Mouse (Mus musculus) intestine, embryonic 15.5 days (tissue): ENCODE measurements around the gene Slpi. TPM values are rescaled to one million over a fixed set of nuclear protein-coding genes. Genes with fewer than 3 reads are reported as not detected.
"Not testable (repeated sequence)": the region's sequence is repeated elsewhere in the genome, so short reads cannot be mapped to it uniquely, and the experiment has no call there.

ENCODE experiments used
- ATAC-seq: fragments of 200-750 bp; cut with Nextera tagmentation; 2 replicates; pipeline ENCODE4 v1.8.0; 2017; ENCODE audit warnings: moderate TSS enrichment, moderate library complexity
- H3K27ac ChIP-seq: fragments of 300-500 bp; sonication (generic); 2 replicates; pipeline ENCODE4 v1.5.1; 2015; ENCODE audit warnings: mild to moderate bottlenecking, inconsistent platforms
- H3K27me3 ChIP-seq: fragments of 300-500 bp; sonication (generic); replicated peaks from 2 replicates; pipeline ENCODE4 v1.6.1; 2015; ENCODE audit warnings: inconsistent platforms
- H3K36me3 ChIP-seq: fragments of 300-500 bp; sonication (generic); 2 replicates; pipeline ENCODE4 v1.6.1; 2015; ENCODE audit warnings: inconsistent platforms
- H3K4me1 ChIP-seq: fragments of 300-500 bp; sonication (generic); replicated peaks from 2 replicates; pipeline ENCODE4 v1.6.1; 2015; ENCODE audit warnings: inconsistent platforms
- H3K4me2 ChIP-seq: fragments of 300-500 bp; sonication (generic); replicated peaks from 2 replicates; pipeline ENCODE4 v1.6.1; 2015; ENCODE audit warnings: mild to moderate bottlenecking, inconsistent platforms
- H3K4me3 ChIP-seq: fragments of 300-500 bp; sonication (generic); replicated peaks from 2 replicates; pipeline ENCODE4 v1.5.1; 2015; ENCODE audit warnings: inconsistent platforms
- H3K9ac ChIP-seq: fragments of 300-500 bp; sonication (generic); 2 replicates; pipeline ENCODE4 v1.6.1; 2015; ENCODE audit warnings: inconsistent platforms
- H3K9me3 ChIP-seq: fragments of 300-500 bp; sonication (generic); 2 replicates; pipeline ENCODE4 v1.6.1; 2016; ENCODE audit warnings: inconsistent platforms
- WGBS: fragments of 180-500 bp; shearing (Covaris S2); methylation state at CpG from one replicate; pipeline ENCODE4 v1.1.7; 2015; 5-methylcytosine and 5-hydroxymethylcytosine counted together
- polyA plus RNA-seq: library from polyadenylated mRNA; unstranded; fragments of >200 nt; fragmentation: Nextera tagmentation; extraction: Ambion mirVana; gene quantifications from 2 replicates; pipeline ENCODE4 v1.2.1, GENCODE M21; 2015

Slpi gene
- polyA plus RNA-seq, 1 experiment from 2014 or later = 2.1 TPM

DNA sequence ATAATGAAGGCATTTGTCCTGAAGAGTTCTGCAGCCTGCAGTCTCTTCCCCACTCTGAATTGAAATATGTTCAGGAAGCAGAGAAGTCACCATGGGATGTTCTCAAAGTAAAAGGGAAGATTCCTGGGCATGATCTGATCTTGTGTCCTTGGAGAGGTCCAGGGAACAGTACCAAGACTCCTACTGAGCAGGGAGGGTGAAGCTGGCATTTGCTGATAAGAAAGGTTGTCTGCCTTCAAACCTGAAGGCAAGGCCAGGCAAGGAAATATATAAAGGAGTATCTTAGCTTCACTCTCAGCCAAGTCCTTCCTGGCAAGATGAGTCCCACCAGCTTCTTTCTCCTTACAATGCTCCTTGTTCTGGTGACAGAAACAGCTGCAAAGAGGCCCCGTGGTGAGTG is 72.4 kb downstream of the Slpi start, which contains the start of gene Svs6:
Gene Svs6, plus strand, starts transcription at position 301 of the 400 bp plus-strand sequence.
- WGBS = 79% methylated on average over 1 of the region's 1 CpGs
- not testable (repeated sequence) for H3K27ac ChIP-seq, H3K4me1 ChIP-seq, H3K9ac ChIP-seq, H3K9me3 ChIP-seq, H3K4me3 ChIP-seq, H3K36me3 ChIP-seq, H3K4me2 ChIP-seq, H3K27me3 ChIP-seq, ATAC-seq

DNA sequence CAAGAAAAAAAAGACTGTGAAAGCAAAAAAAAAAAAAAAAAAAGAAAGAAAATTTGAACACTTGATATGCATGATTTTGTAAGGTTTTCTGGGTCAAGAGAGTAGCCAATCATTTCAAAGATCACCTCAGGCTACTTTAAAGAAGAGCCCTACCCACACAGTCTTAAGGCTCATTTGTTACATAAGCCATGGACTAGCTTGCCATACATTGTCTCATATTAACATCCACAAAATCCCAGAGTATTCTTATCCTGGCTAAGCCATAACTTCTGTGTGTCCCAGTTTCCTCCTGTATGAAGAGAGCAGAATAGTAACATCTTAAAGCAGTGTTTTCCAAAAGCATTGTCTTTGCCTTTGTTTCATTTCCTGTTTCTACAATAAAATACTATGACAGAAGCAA is 73.4 kb downstream of the Slpi start:
- not testable (repeated sequence) for H3K27me3 ChIP-seq, H3K36me3 ChIP-seq, H3K4me3 ChIP-seq, H3K4me2 ChIP-seq, ATAC-seq, H3K4me1 ChIP-seq, H3K27ac ChIP-seq, H3K9ac ChIP-seq, H3K9me3 ChIP-seq

DNA sequence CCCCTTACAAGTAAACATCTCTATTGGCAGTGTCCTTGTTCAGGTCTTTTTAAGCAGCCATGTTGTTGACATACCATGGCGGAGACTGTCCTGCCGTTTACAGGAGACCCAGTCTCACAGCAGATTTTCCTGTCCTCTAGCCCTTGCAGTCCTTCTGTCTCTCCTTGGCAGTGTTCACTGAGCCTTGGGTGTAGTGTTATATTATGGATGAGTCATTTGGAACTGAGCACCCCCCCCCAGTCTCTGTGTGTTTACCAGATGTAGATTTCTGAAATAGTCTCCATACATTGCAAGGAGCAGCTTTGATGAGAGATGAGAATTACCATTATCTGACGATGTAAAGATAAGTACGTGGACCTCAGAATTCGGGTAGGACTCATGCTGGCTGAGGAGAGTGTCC is 76.3 kb downstream of the Slpi start:
- Histone ChIP-seq H3K9ac (no peak overlapping the region), H3K27me3 (no peaks in the 10 kb centered on the region), H3K9me3 (no peaks in the 10 kb centered on the region), H3K4me3 (no peak overlapping the region), H3K27ac (no peak overlapping the region), H3K4me1 (no peaks in the 10 kb centered on the region), H3K4me2 (no peak overlapping the region), H3K36me3 (no peaks in the 10 kb centered on the region)
- 82% methylated on average over 5 of the region's 5 CpGs for WGBS
- ATAC-seq = no peak

Other genes with a start within 250 kb of the Slpi start
- gene Kcns1, start 218.0 kb downstream of the Slpi start, polyA plus RNA-seq = 0.15 and 0.29 TPM in 2 replicates
- not detected in 2 replicates for gene Wfdc5, start 206.4 kb downstream of the Slpi start, polyA plus RNA-seq
- gene Wfdc12, start 198.5 kb downstream of the Slpi start, polyA plus RNA-seq = not detected in 2 replicates
- not detected in 2 replicates for gene Wfdc15a, start 189.0 kb downstream of the Slpi start, polyA plus RNA-seq
- gene Wfdc15b, start 167.4 kb downstream of the Slpi start, polyA plus RNA-seq = 27.0 and 32.1 TPM in 2 replicates
- gene Svs2, start 150.6 kb downstream of the Slpi start, polyA plus RNA-seq = not detected in 2 replicates
- not detected in 2 replicates for gene Svs3b, start 132.5 kb downstream of the Slpi start, polyA plus RNA-seq
- not detected in 2 replicates for gene Svs4, start 110.6 kb downstream of the Slpi start, polyA plus RNA-seq
- gene Svs3a, start 99.8 kb downstream of the Slpi start, polyA plus RNA-seq = not detected in 2 replicates
- not detected in 2 replicates for gene Svs6, start 72.3 kb downstream of the Slpi start, polyA plus RNA-seq
- gene Svs5, start 56.4 kb downstream of the Slpi start, polyA plus RNA-seq = not detected in 2 replicates
- 16.1 and 40.7 TPM in 2 replicates for gene Rbpjl, start 14.0 kb upstream of the Slpi start, polyA plus RNA-seq
- 9.3 and 11.0 TPM in 2 replicates for gene Matn4, start 16.1 kb upstream of the Slpi start, polyA plus RNA-seq
- 120 and 126 TPM in 2 replicates for gene Sdc4, start 54.8 kb upstream of the Slpi start, polyA plus RNA-seq
- 51.1 and 61.9 TPM in 2 replicates for gene Sys1, start 67.9 kb upstream of the Slpi start, polyA plus RNA-seq
- 9.4 and 18.5 TPM in 2 replicates for gene Gm20458, start 71.9 kb upstream of the Slpi start, polyA plus RNA-seq
- not detected in 2 replicates for gene Trp53tg5, start 84.6 kb upstream of the Slpi start, polyA plus RNA-seq
- 4.7 and 14.8 TPM in 2 replicates for gene Dbndd2, start 97.0 kb upstream of the Slpi start, polyA plus RNA-seq
- 62.7 and 65.7 TPM in 2 replicates for gene Pigt, start 108.4 kb upstream of the Slpi start, polyA plus RNA-seq
- gene Wfdc2, start 173.3 kb upstream of the Slpi start, polyA plus RNA-seq = 53.3 and 57.4 TPM in 2 replicates
- gene Spint3, start 184.4 kb upstream of the Slpi start, polyA plus RNA-seq = not detected in 2 replicates
- 0.85 and 1.7 TPM in 2 replicates for gene Wfdc6a, start 196.4 kb upstream of the Slpi start, polyA plus RNA-seq
- not detected in 2 replicates for gene Eppin, start 204.5 kb upstream of the Slpi start, polyA plus RNA-seq
- not detected in 2 replicates for gene Wfdc6b, start 224.4 kb upstream of the Slpi start, polyA plus RNA-seq
- gene Wfdc8, start 224.5 kb upstream of the Slpi start, polyA plus RNA-seq = not detected in 2 replicates
- not detected in 2 replicates for gene Wfdc16, start 249.7 kb upstream of the Slpi start, polyA plus RNA-seq